Mouse (Mus musculus) lung, postnatal 0 days (tissue): ENCODE data around the gene 1520401A03Rik. TPM values are rescaled to one million over a fixed set of nuclear protein-coding genes. Genes with fewer than 3 reads are reported as not detected.
A peak's percentile ranks its signal among the peaks of the same experiment; 100 is the strongest.

Source experiments
- ATAC-seq: fragments of 200-750 bp; cut with Nextera tagmentation; 2 replicates; pipeline ENCODE4 v1.8.0; 2017; ENCODE audit warnings: moderate library complexity
- DNase-seq: peaks from one replicate; pipeline ENCODE4 v3.0.0-alpha.2; 2016; ENCODE audit warnings: low spot score
- H3K27ac ChIP-seq: fragments of 300-500 bp; sonication (generic); 2 replicates; pipeline ENCODE4 v1.5.1; 2014; ENCODE audit warnings: antibody characterized with exemption, mild to moderate bottlenecking, low read length, mixed read lengths
- H3K27me3 ChIP-seq: fragments of 300-500 bp; sonication (generic); replicated peaks from 2 replicates; pipeline ENCODE4 v1.6.1; 2014; ENCODE audit warnings: low read length, mixed read lengths; ENCODE audit not compliant: insufficient read depth
- H3K36me3 ChIP-seq: fragments of 300-500 bp; sonication (generic); 2 replicates; pipeline ENCODE4 v1.6.1; 2014; ENCODE audit warnings: low read length, mixed read lengths; ENCODE audit not compliant: insufficient read depth
- H3K4me1 ChIP-seq: fragments of 300-500 bp; sonication (generic); 2 replicates; pipeline ENCODE4 v1.6.1; 2014; ENCODE audit warnings: antibody characterized with exemption, low read depth, low read length, mixed read lengths; ENCODE audit not compliant: insufficient read depth
- H3K4me2 ChIP-seq: fragments of 300-500 bp; sonication (generic); replicated peaks from 2 replicates; pipeline ENCODE4 v1.6.1; 2014; ENCODE audit warnings: low read depth, mild to moderate bottlenecking, low read length, moderate library complexity, mixed read lengths
- H3K4me3 ChIP-seq: fragments of 300-500 bp; sonication (generic); 2 replicates; pipeline ENCODE4 v1.5.1; 2014; ENCODE audit warnings: low read depth, low read length
- H3K9ac ChIP-seq: fragments of 300-500 bp; sonication (generic); replicated peaks from 2 replicates; pipeline ENCODE4 v1.6.1; 2014; ENCODE audit warnings: low read depth, mild to moderate bottlenecking
- H3K9me3 ChIP-seq: fragments of 300-500 bp; sonication (generic); 2 replicates; pipeline ENCODE4 v1.6.1; 2016; ENCODE audit warnings: low read length, mixed read lengths
- CTCF ChIP-seq: IDR thresholded peaks from 2 replicates; pipeline ENCODE4 v1.5.1; 2016; ENCODE audit warnings: antibody characterized with exemption, mild to moderate bottlenecking
- EP300 ChIP-seq: IDR thresholded peaks from 2 replicates; pipeline ENCODE4 v1.6.1; 2016; ENCODE audit warnings: antibody characterized with exemption, mild to moderate bottlenecking, control low read depth
- WGBS: fragments of 180-500 bp; shearing (Covaris S2); extraction: QIAGEN DNeasy Blood & Tissue Kit; methylation state at CpG from one replicate; pipeline ENCODE4 v1.1.7; 2014; 5-methylcytosine and 5-hydroxymethylcytosine counted together
- polyA plus RNA-seq: library from polyadenylated mRNA; unstranded; fragments of >200 nt; fragmentation: Nextera tagmentation; extraction: Ambion mirVana; gene quantifications from 2 replicates; pipeline ENCODE4 v1.2.1, GENCODE M21; 2015

The 1520401A03Rik gene
- polyA plus RNA-seq, 1 experiment from 2014 or later: 0.20 TPM

GRCm38 (mm10) chr17:23761155-23761554 is 38.6 kb upstream of the 1520401A03Rik start:
- no peak for TF ChIP-seq EP300
- TF ChIP-seq CTCF: no peak
- no peak overlapping the region for H3K9ac ChIP-seq
- H3K27ac ChIP-seq: no peak overlapping the region
- no peaks in the 10 kb centered on the region for H3K4me1 ChIP-seq
- ATAC-seq (no peak), DNase-seq (no peak)
- WGBS: 92% methylated on average over 3 of the region's 3 CpGs
- no peaks in the 10 kb centered on the region for H3K9me3 ChIP-seq
- no peaks in the 10 kb centered on the region for H3K27me3 ChIP-seq
- H3K4me3 ChIP-seq: no peak overlapping the region
- H3K36me3 ChIP-seq: 0 out of 2 replicates have a peak, but pooled peaks cover 6% of the 10 kb centered on the region
- no peak overlapping the region for H3K4me2 ChIP-seq

DNA sequence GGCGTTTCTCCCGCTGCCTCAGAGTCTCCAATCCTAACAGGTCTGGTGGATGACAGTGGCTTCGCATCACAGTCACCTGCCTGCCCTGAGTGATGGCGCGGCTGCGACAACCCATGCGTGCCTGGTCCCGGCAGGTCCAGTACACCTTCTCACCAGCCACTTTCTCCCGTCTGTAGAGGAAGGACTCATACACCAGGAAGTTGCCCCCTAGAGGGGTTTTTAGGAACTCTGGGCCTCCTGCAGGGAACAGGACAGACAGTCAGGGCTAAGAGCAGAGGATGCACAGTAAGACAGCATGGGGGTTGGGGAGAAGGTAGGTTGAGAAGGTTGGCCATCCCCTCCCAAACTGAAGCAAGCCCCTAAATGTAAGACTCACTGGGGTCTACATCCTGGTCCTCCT is 37.6 kb upstream of the 1520401A03Rik start:
- TF ChIP-seq CTCF: no peak
- no peak for TF ChIP-seq EP300
- Histone ChIP-seq H3K4me1 (no peaks in the 10 kb centered on the region), H3K27me3 (no peaks in the 10 kb centered on the region), H3K9ac (no peak overlapping the region), H3K4me3 (no peak overlapping the region), H3K27ac (no peak overlapping the region), H3K4me2 (no peak overlapping the region), H3K9me3 (no peaks in the 10 kb centered on the region), H3K36me3 (0 out of 2 replicates have a peak, but pooled peaks cover 6% of the 10 kb centered on the region)
- DNase-seq (no peak), ATAC-seq (no peak)
- 92% methylated on average over 9 of the region's 9 CpGs for WGBS

DNA sequence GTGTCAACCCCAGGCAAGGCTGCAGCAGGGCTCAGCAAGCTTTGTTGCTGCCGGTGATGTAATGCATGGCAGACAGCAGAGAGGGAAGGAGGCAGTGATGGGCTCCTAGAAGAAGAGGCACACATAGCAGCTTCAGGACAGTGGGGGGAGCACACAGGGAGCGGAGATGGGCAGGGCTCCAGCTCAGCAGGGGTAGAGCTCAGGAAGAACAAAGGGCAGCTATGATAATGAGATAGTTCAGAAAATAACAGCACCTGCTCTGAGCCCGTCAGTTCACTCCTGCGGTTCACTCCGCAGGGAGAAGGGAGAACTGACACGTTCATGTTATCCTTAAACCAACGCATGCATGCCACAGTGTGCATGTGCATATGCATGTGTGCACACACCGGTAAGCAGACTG is 36.2 kb upstream of the 1520401A03Rik start:
- H3K4me1 ChIP-seq: no peaks in the 10 kb centered on the region
- H3K36me3 ChIP-seq: 0 out of 2 replicates have a peak, but pooled peaks cover 6% of the 10 kb centered on the region
- H3K27me3 ChIP-seq: no peaks in the 10 kb centered on the region
- no peak overlapping the region for H3K4me2 ChIP-seq
- no peak overlapping the region for H3K27ac ChIP-seq
- TF ChIP-seq CTCF (no peak), EP300 (no peak)
- no peaks in the 10 kb centered on the region for H3K9me3 ChIP-seq
- ATAC-seq (no peak), DNase-seq (no peak)
- no peak overlapping the region for H3K9ac ChIP-seq
- WGBS: 91% methylated on average over 8 of the region's 8 CpGs
- no peak overlapping the region for H3K4me3 ChIP-seq

DNA sequence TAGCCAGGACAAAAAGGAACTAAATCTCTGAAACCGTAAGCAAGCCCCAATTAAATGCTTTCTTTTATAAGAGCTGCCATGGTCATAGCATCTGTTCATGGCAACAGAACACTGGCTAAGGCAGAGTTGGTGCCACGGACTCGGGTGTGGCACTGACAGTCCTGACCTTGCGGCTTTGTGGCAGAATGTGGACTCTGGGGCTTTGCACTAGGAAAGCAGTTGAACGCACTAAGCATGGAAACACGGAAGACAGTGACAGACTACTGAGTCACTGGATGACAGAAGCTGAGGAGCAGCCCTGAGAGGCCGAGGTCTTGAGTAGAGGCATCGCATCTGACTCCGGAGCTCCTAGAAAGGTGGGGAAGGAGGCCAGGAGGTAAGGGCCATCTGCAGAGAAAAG is 35.0 kb upstream of the 1520401A03Rik start:
- no peak overlapping the region for H3K4me2 ChIP-seq
- WGBS: 89% methylated on average over 9 of the region's 9 CpGs
- H3K9me3 ChIP-seq: no peaks in the 10 kb centered on the region
- no peak overlapping the region for H3K27ac ChIP-seq
- no peak overlapping the region for H3K4me3 ChIP-seq
- DNase-seq (no peak), ATAC-seq (no peak)
- H3K9ac ChIP-seq: no peak overlapping the region
- TF ChIP-seq EP300 (no peak), CTCF (no peak)
- 0 out of 2 replicates have a peak, but pooled peaks cover 6% of the 10 kb centered on the region for H3K36me3 ChIP-seq
- no peaks in the 10 kb centered on the region for H3K27me3 ChIP-seq
- no peaks in the 10 kb centered on the region for H3K4me1 ChIP-seq

- H3K36me3 ChIP-seq: 0 out of 2 replicates have a peak, but pooled peaks cover 6% of the 10 kb centered on the region
Measured at GRCm38 (mm10) chr17:23755689-23756088, 33.1 kb upstream of the 1520401A03Rik start.

GRCm38 (mm10) chr17:23749400-23750191 is 27.0 kb upstream of the 1520401A03Rik start:
- no peak overlapping the region for H3K9ac ChIP-seq

More at GRCm38 (mm10) chr17:23755689-23756088, 33.1 kb upstream of the 1520401A03Rik start:
- Histone ChIP-seq H3K9ac (no peak overlapping the region), H3K9me3 (no peaks in the 10 kb centered on the region), H3K27ac (peak overlapping the region; percentile 40), H3K4me1 (no peaks in the 10 kb centered on the region), H3K27me3 (no peaks in the 10 kb centered on the region), H3K4me2 (no peak overlapping the region), H3K4me3 (no peak overlapping the region)
- ATAC-seq (peak; percentile 61), DNase-seq (peak; percentile 36)
- TF ChIP-seq CTCF (no peak), EP300 (no peak)
- 85% methylated on average over 13 of the region's 13 CpGs for WGBS

More at GRCm38 (mm10) chr17:23749400-23750191, 27.0 kb upstream of the 1520401A03Rik start:
- Histone ChIP-seq H3K36me3 (no peaks in the 10 kb centered on the region), H3K27ac (no peak overlapping the region), H3K9me3 (no peaks in the 10 kb centered on the region), H3K4me2 (peak overlapping the region; percentile 27), H3K27me3 (peaks cover 21% of the 10 kb centered on the region), H3K4me3 (peak overlapping the region; percentile 6; the same call in 1 of the 2 replicates), H3K4me1 (peaks cover 9% of the 10 kb centered on the region; the same call in 1 of the 2 replicates)
- DNase-seq (no peak), ATAC-seq (no peak)
- WGBS: 73% methylated on average over 11 of the region's 11 CpGs
- TF ChIP-seq EP300 (no peak), CTCF (no peak)
